Mouse (Mus musculus) G1E (cell line): ENCODE results near the gene Aftph.

Experiments
- CTCF ChIP-seq: IDR thresholded peaks from 2 replicates; pipeline ENCODE4 v1.5.1; 2012; ENCODE audit warnings: low read depth, low read length, inconsistent platforms, mixed read lengths
- TAL1 ChIP-seq: conservative IDR thresholded peaks from 2 replicates; pipeline ENCODE4 v1.6.1; 2012; ENCODE audit warnings: low read depth, low read length, inconsistent platforms, mixed read lengths

- TF ChIP-seq CTCF (no peak), TAL1 (no peak)
Observed at GRCm38 (mm10) chr11:20650006-20650639, 91.3 kb downstream of the Aftph start.
